In genomic region chr10:93994136-93994535, GRCm38 (mm10) we compare ENCODE assay signal across 26 mouse cellular contexts. TPM values are rescaled to one million over a fixed set of nuclear protein-coding genes. Genes with fewer than 3 reads are reported as not detected.
DNase-seq lines count a peak whose midpoint lies in the region; ATAC-seq and TF ChIP-seq lines count a peak whose summit lies in the region.
"Had no signal": no experiment of that assay in that cellular context is flagged by ENCODE, and none has a peak within 500 bp of the region (broad histone marks: within the 10 kb centered on the region; RNA-seq: fewer than 3 reads in every experiment).

No protein-coding gene starts in this region.

- no peak for TF ChIP-seq POLR2A in cerebellum, adult 2 months (IDR thresholded peaks at IDR 0.05; ENCODE audit: borderline replicate concordance, insufficient read depth, low read length)

- 77% methylated on average over 10 of the region's 10 CpGs for WGBS in heart, embryonic 12.5 days
- 72% methylated on average over 10 of the region's 10 CpGs for WGBS in heart, embryonic 16.5 days
- 96% methylated on average over 10 of the region's 10 CpGs for WGBS in cerebellum, adult 2 months

- no peak overlapping the region for H3K4me3 ChIP-seq in heart, embryonic 12.5 days
- H3K4me3 ChIP-seq in heart, embryonic 16.5 days (ENCODE audit: low read length), result no peak overlapping the region
- no peak overlapping the region for H3K4me3 ChIP-seq in cerebellum, adult 2 months (replicated peaks; ENCODE audit: insufficient read depth, low read depth, low read length)
- H3K4me3 ChIP-seq: embryonic facial prominence, embryonic 12.5 days; embryonic facial prominence, embryonic 15.5 days; gastrocnemius, adult 2 months; hindbrain, embryonic 13.5 days had no signal

- H3K4me2 ChIP-seq in heart, embryonic 12.5 days, result no peak overlapping the region
- H3K4me2 ChIP-seq in heart, embryonic 16.5 days (ENCODE audit: low read depth, low read length), result no peak overlapping the region
- H3K4me2 ChIP-seq: embryonic facial prominence, embryonic 12.5 days; embryonic facial prominence, embryonic 15.5 days; hindbrain, embryonic 13.5 days had no signal

- no peaks in the 10 kb centered on the region for H3K9me3 ChIP-seq in heart, embryonic 12.5 days (replicated peaks)
- H3K9me3 ChIP-seq in heart, embryonic 16.5 days (replicated peaks; ENCODE audit: control insufficient read depth, low read length), result no peaks in the 10 kb centered on the region
- H3K9me3 ChIP-seq: embryonic facial prominence, embryonic 12.5 days; embryonic facial prominence, embryonic 15.5 days; G1E; hindbrain, embryonic 13.5 days had no signal

- H3K9ac ChIP-seq in heart, embryonic 12.5 days, result no peak overlapping the region
- no peak overlapping the region for H3K9ac ChIP-seq in heart, embryonic 16.5 days (ENCODE audit: low read length)
- H3K9ac ChIP-seq: embryonic facial prominence, embryonic 12.5 days; embryonic facial prominence, embryonic 15.5 days; forebrain, postnatal 0 days; hindbrain, embryonic 13.5 days had no signal

- intact Hi-C loops in heart, postnatal 36 days (cut with DNase I), result no loop called here

- no peak overlapping the region; the same call in 1 of the 2 replicates for H3K27ac ChIP-seq in heart, embryonic 12.5 days (ENCODE audit: poor library complexity, severe bottlenecking)
- H3K27ac ChIP-seq in heart, embryonic 16.5 days (ENCODE audit: low read length), result no peak overlapping the region; the same call in 1 of the 2 replicates
- H3K27ac ChIP-seq in cerebellum, adult 2 months (ENCODE audit: insufficient read depth, low read length), result no peak overlapping the region
- H3K27ac ChIP-seq: embryonic facial prominence, embryonic 12.5 days; embryonic facial prominence, embryonic 15.5 days; gastrocnemius, adult 2 months; hindbrain, embryonic 13.5 days had no signal

- peaks cover 74% of the 10 kb centered on the region for H3K36me3 ChIP-seq in heart, embryonic 12.5 days
- peaks cover 48% of the 10 kb centered on the region for H3K36me3 ChIP-seq in heart, embryonic 16.5 days (ENCODE audit: control insufficient read depth, insufficient read depth)

- peak; percentile 14 to 35 for DNase-seq in heart, adult 18-20 months
- DNase-seq in heart, adult 9 months (ENCODE audit: low spot score in 2 of 2), result peak; percentile 11 to 13
- no peak for DNase-seq in heart, postnatal 36 days
- peak; percentile 38 for DNase-seq in heart, postnatal 4 days
- DNase-seq in cerebellum, adult 2 months, result no peak
- DNase-seq: adrenal gland, postnatal 10 days; adrenal gland, postnatal 36 days; B cell, adult 2 months; cerebellum, adult 18-20 months; cerebellum, adult 9-11 months; cerebellum, postnatal 25 days; forebrain, postnatal 0 days; gastrocnemius, adult 2 months; gastrocnemius, postnatal 14 days; kidney, adult 2 months had no signal

- H3K4me1 ChIP-seq in heart, embryonic 12.5 days (replicated peaks), result no peaks in the 10 kb centered on the region; the same call in 1 of the 2 replicates
- H3K4me1 ChIP-seq in heart, embryonic 16.5 days (ENCODE audit: control insufficient read depth, insufficient read depth, low read length), result no peaks in the 10 kb centered on the region
- no peaks in the 10 kb centered on the region for H3K4me1 ChIP-seq in cerebellum, adult 2 months (ENCODE audit: control insufficient read depth, insufficient read depth, low read length)
- H3K4me1 ChIP-seq: embryonic facial prominence, embryonic 12.5 days; embryonic facial prominence, embryonic 15.5 days; hindbrain, embryonic 13.5 days had no signal

- ATAC-seq in heart, embryonic 12.5 days (ENCODE audit: insufficient number of reproducible peaks, low FRiP score), result no peak
- peak; percentile 76; the same call in 1 of the 2 replicates for ATAC-seq in heart, embryonic 16.5 days (replicated peaks; ENCODE audit: extremely low read depth, insufficient read depth, low FRiP score)
- ATAC-seq: forebrain, embryonic 14.5 days; forebrain, postnatal 0 days; hindbrain, embryonic 16.5 days; intestine, postnatal 0 days; Patski had no signal

- H3K27me3 ChIP-seq in heart, embryonic 12.5 days (replicated peaks), result no peaks in the 10 kb centered on the region
- no peaks in the 10 kb centered on the region for H3K27me3 ChIP-seq in heart, embryonic 16.5 days (ENCODE audit: control insufficient read depth, insufficient read depth, low read length)
- H3K27me3 ChIP-seq in cerebellum, adult 2 months (ENCODE audit: control insufficient read depth, insufficient read depth, low read length), result no peaks in the 10 kb centered on the region
- H3K27me3 ChIP-seq: CH12.LX; embryonic facial prominence, embryonic 12.5 days; embryonic facial prominence, embryonic 15.5 days; hindbrain, embryonic 13.5 days; Patski had no signal

- no peak for TF ChIP-seq CTCF in cerebellum, adult 2 months (IDR thresholded peaks at IDR 0.05; ENCODE audit: borderline replicate concordance, insufficient read depth, low read depth, low read length)

RNA-seq across cellular contexts. Expression of gene Vezt, which starts 41.5 kb away (rescaled TPM):
- total RNA-seq in heart, adult 18-20 months (2021), result 10 to 100 TPM; 36.9 to 37.7 TPM
- polyA plus RNA-seq in heart, embryonic 12.5 days (2016; fragmentation: Nextera tagmentation; extraction: Ambion mirVana), result 29.4 and 30.5 TPM in 2 replicates
- 10 to 100 TPM; 42.8 to 43.2 TPM for total RNA-seq in heart, postnatal 36 days (2021)
- 21.3 and 22.5 TPM in 2 replicates for polyA plus RNA-seq in heart, embryonic 16.5 days (2015; fragmentation: Nextera tagmentation; extraction: Ambion mirVana)
- 10 to 100 TPM; 45.3 to 46.4 TPM for total RNA-seq in heart, postnatal 4 days (2021)
- 25.7 and 26.8 TPM in 2 replicates for polyA plus RNA-seq in cerebellum, adult 2 months (2012; rRNA removed)

RNA-seq across cellular contexts. Expression of gene Fgd6, which starts 41.7 kb away (rescaled TPM):
- total RNA-seq in heart, adult 18-20 months (2021), result 1 to 10 TPM; 5.1 to 5.6 TPM
- polyA plus RNA-seq in heart, embryonic 12.5 days (2016; fragmentation: Nextera tagmentation; extraction: Ambion mirVana), result 3.7 and 4.0 TPM in 2 replicates
- total RNA-seq in heart, postnatal 36 days (2021), result 1 to 10 TPM; 5.6 to 6.2 TPM
- 2.2 and 2.5 TPM in 2 replicates for polyA plus RNA-seq in heart, embryonic 16.5 days (2015; fragmentation: Nextera tagmentation; extraction: Ambion mirVana)
- total RNA-seq in heart, postnatal 4 days (2021), result 1 to 10 TPM; 5.5 to 6.1 TPM
- polyA plus RNA-seq in cerebellum, adult 2 months (2012; rRNA removed), result 5.4 and 6.0 TPM in 2 replicates

Comparison
In these comparisons a context has a peak if more than half of its experiments do, and no peak if none do; other contexts are left out.
1. DNase-seq: peak in heart, adult 18-20 months (2 of 2), heart, adult 9 months (2 of 2) and heart, postnatal 4 days (single experiment); none in heart, postnatal 36 days (0 of 2) and cerebellum, adult 2 months (0 of 2).